Mouse (Mus musculus) adipose tissue, adult 10 weeks (tissue): ENCODE measurements around the gene Gins1. TPM values are rescaled to one million over a fixed set of nuclear protein-coding genes. Genes with fewer than 3 reads are reported as not detected.

Experiments used
- polyA plus RNA-seq: library from polyadenylated mRNA; stranded (reverse); fragments of 350-450 nt; fragmentation: Illumina TruSeq; extraction: RNeasy Lipid Tissue Mini Kit (QIAGEN cat#74804); gene quantifications from one replicate; pipeline ENCODE4 v1.2.3, GENCODE M21; 2014; ENCODE audit warnings: low read depth, low replicate concordance

Gene Gins1
- 3.1 TPM for polyA plus RNA-seq

DNA sequence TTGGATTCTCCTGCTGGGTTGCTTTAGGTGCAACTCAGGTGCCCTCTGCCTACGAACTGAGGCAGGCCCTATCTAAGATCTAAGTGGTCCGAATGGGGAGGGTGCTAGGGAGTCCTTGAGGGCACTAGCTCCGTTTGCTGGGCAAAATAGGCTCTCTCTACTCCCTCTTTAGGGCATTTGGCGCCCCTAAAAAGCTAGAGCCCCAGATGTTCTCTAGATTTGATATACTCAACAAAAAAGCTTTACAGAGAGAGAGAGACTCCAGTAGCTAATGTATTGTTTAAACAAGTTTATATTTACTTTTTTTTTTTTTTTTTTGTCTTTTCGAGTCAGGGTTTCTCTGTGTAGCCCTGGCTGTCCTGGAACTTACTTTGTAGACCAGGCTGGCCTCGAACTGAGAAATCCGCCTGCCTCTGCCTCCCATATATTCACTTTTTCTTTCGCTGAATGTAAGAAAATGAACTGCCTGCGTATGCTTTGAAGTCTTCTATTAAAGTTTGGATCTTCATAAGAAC lies at the start of gene Gins1:
Gene Gins1, plus strand, starts transcription at position 465 of the 515 bp plus-strand sequence.

DNA sequence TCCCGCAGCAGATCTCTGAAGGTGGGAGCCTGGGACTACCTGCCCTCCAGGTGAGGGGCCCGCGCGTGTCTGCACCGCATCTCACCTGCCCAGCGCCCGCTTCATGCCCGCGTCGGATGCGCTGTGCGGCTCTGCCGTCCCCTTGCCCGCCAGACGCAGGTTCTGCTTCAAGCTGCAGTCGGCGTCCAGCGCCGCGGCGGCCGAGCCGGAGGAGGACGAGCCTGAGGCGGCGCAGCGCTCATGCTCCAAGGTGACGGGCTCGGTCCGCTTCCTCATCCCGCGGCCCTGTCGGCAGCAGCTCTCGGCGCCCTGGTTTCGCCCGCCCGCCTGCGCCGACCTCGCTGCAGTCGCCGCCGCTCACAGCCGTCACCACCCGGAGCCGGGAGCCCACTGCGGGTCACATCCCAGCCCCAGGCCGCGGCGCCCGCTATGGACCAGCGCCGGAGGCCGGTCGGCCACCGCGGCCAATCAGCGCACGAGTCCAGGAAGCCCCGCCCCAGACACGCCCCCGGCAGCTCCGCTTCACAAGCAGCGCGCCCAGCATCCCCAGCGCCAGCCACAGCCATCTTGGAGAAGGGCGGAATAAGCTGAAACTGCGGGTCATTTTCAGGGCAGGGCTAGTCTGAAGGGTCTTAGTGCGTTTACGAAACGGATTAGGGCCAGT lies 796 bp upstream of the Gins1 start, which contains the start of gene Abhd12:
Gene Abhd12, minus strand, starts transcription at position 470 of the 664 bp plus-strand sequence.

Other genes starting within 250 kb of the Gins1 start
- 20.6 TPM for gene Acss1, start 236.9 kb upstream of the Gins1 start, polyA plus RNA-seq
- not detected for gene Vsx1, start 216.0 kb upstream of the Gins1 start, polyA plus RNA-seq
- gene Entpd6, start 156.4 kb upstream of the Gins1 start, polyA plus RNA-seq, result 38.2 TPM
- gene Pygb, start 118.7 kb upstream of the Gins1 start, polyA plus RNA-seq, result 142 TPM
- gene Abhd12, start 659 bp upstream of the Gins1 start, polyA plus RNA-seq, result 212 TPM
- gene Ninl, start 134.0 kb downstream of the Gins1 start, polyA plus RNA-seq, result 2.6 TPM
- gene Nanp, start 134.0 kb downstream of the Gins1 start, polyA plus RNA-seq, result 5.9 TPM
- gene Gm14151, start 186.9 kb downstream of the Gins1 start, polyA plus RNA-seq, result 0.88 TPM
- gene Gm14147, start 192.8 kb downstream of the Gins1 start, polyA plus RNA-seq, result 0.81 TPM